Mouse (Mus musculus) liver, adult (tissue): Measurements from ENCODE around the gene Smarca4.

Experiments used
- GATA4 ChIP-seq: IDR thresholded peaks from 2 replicates; pipeline ENCODE4 v1.6.1; 2014; ENCODE audit warnings: mild to moderate bottlenecking, low read length; ENCODE audit not compliant: insufficient replicate concordance

The Smarca4 gene

GRCm38 (mm10) chr9:21592703-21593121 lies 23.3 kb upstream of the Smarca4 start, which contains the start of the genes Timm29 and Yipf2:
TSS of gene Timm29 (plus strand) at chr9:21592722.
TSS of gene Yipf2 (minus strand) at chr9:21592828.
- TF ChIP-seq GATA4: peak; percentile 9; the same call in 1 of the 2 replicates

- TF ChIP-seq GATA4: no peak
These were observed 22.7 kb upstream of the Smarca4 start for GRCm38 (mm10) chr9:21593122-21593721.

GRCm38 (mm10) chr9:21594838-21595237 lies 21.1 kb upstream of the Smarca4 start:
- no peak for TF ChIP-seq GATA4

- TF ChIP-seq GATA4: no peak
These were observed 17.8 kb upstream of the Smarca4 start for GRCm38 (mm10) chr9:21598198-21598597.

GRCm38 (mm10) chr9:21600186-21600585 lies 15.8 kb upstream of the Smarca4 start:
- no peak for TF ChIP-seq GATA4

- no peak for TF ChIP-seq GATA4
These were observed 14.9 kb upstream of the Smarca4 start for GRCm38 (mm10) chr9:21601073-21601472.

GRCm38 (mm10) chr9:21601722-21602399 lies 14.1 kb upstream of the Smarca4 start:
- no peak for TF ChIP-seq GATA4

GRCm38 (mm10) chr9:21604119-21604518 lies 11.8 kb upstream of the Smarca4 start:
- TF ChIP-seq GATA4: no peak

GRCm38 (mm10) chr9:21605865-21606264 lies 10.1 kb upstream of the Smarca4 start:
- TF ChIP-seq GATA4: no peak

- TF ChIP-seq GATA4: no peak
These were observed 9.3 kb upstream of the Smarca4 start for GRCm38 (mm10) chr9:21606648-21607047.

GRCm38 (mm10) chr9:21609861-21610260 lies 6.1 kb upstream of the Smarca4 start:
- no peak for TF ChIP-seq GATA4

- TF ChIP-seq GATA4: no peak
These were observed 929 bp upstream of the Smarca4 start for GRCm38 (mm10) chr9:21614864-21615616.

GRCm38 (mm10) chr9:21616232-21616781 lies 338 bp downstream of the Smarca4 start:
- peak; percentile 30; the same call in 1 of the 2 replicates for TF ChIP-seq GATA4

GRCm38 (mm10) chr9:21617066-21617465 lies 1.1 kb downstream of the Smarca4 start:
- TF ChIP-seq GATA4: no peak

- TF ChIP-seq GATA4: no peak
These were observed 4.3 kb downstream of the Smarca4 start for GRCm38 (mm10) chr9:21620229-21620628.
